Mouse (Mus musculus) intestine, embryonic 14.5 days (tissue): ENCODE measurements around the gene Fam214a. TPM values are rescaled to one million over a fixed set of nuclear protein-coding genes. Genes with fewer than 3 reads are reported as not detected.

ENCODE experiments used
- ATAC-seq: fragments of 200-750 bp; cut with Nextera tagmentation; replicated peaks from 2 replicates; pipeline ENCODE4 v1.8.0; 2017; ENCODE audit warnings: low read depth, moderate number of reproducible peaks, moderate TSS enrichment, moderate library complexity; ENCODE audit not compliant: low FRiP score, low TSS enrichment
- DNase-seq: peaks from one replicate; pipeline ENCODE4 v3.0.0-alpha.2; 2018; ENCODE audit warnings: low spot score
- H3K27ac ChIP-seq: fragments of 300-500 bp; sonication (generic); 2 replicates; pipeline ENCODE4 v1.5.1; 2014; ENCODE audit warnings: low read depth, mild to moderate bottlenecking, control low read depth
- H3K27me3 ChIP-seq: fragments of 300-500 bp; sonication (generic); replicated peaks from 2 replicates; pipeline ENCODE4 v1.6.1; 2014; ENCODE audit warnings: low read length, control low read depth; ENCODE audit not compliant: control insufficient read depth, insufficient read depth
- H3K36me3 ChIP-seq: fragments of 300-500 bp; sonication (generic); 2 replicates; pipeline ENCODE4 v1.6.1; 2014; ENCODE audit warnings: low read length, control low read depth; ENCODE audit not compliant: control insufficient read depth, insufficient read depth
- H3K4me1 ChIP-seq: fragments of 300-500 bp; sonication (generic); replicated peaks from 2 replicates; pipeline ENCODE4 v1.6.1; 2014; ENCODE audit warnings: low read length, control low read depth, mixed read lengths; ENCODE audit not compliant: control insufficient read depth, insufficient read depth
- H3K4me2 ChIP-seq: fragments of 300-500 bp; sonication (generic); 2 replicates; pipeline ENCODE4 v1.6.1; 2014; ENCODE audit warnings: low read length
- H3K4me3 ChIP-seq: fragments of 300-500 bp; sonication (generic); 2 replicates; pipeline ENCODE4 v1.5.1; 2014; ENCODE audit warnings: low read depth, low read length, control low read depth, mixed read lengths
- H3K9ac ChIP-seq: fragments of 300-500 bp; sonication (generic); 2 replicates; pipeline ENCODE4 v1.6.1; 2014; ENCODE audit warnings: mild to moderate bottlenecking, low read length
- H3K9me3 ChIP-seq: fragments of 300-500 bp; sonication (generic); 2 replicates; pipeline ENCODE4 v1.6.1; 2016; ENCODE audit warnings: low read length, control low read depth; ENCODE audit not compliant: control insufficient read depth
- WGBS: fragments of 180-500 bp; shearing (Covaris S2); extraction: QIAGEN DNeasy Blood & Tissue Kit; methylation state at CpG from one replicate; pipeline ENCODE4 v1.1.7; 2014; 5-methylcytosine and 5-hydroxymethylcytosine counted together
- polyA plus RNA-seq: library from polyadenylated mRNA; unstranded; fragments of >200 nt; fragmentation: Nextera tagmentation; extraction: Ambion mirVana; gene quantifications from 2 replicates; pipeline ENCODE4 v1.2.1, GENCODE M21; 2014

Gene Fam214a
- polyA plus RNA-seq, 1 experiment from 2014 or later: 8.9 TPM

DNA sequence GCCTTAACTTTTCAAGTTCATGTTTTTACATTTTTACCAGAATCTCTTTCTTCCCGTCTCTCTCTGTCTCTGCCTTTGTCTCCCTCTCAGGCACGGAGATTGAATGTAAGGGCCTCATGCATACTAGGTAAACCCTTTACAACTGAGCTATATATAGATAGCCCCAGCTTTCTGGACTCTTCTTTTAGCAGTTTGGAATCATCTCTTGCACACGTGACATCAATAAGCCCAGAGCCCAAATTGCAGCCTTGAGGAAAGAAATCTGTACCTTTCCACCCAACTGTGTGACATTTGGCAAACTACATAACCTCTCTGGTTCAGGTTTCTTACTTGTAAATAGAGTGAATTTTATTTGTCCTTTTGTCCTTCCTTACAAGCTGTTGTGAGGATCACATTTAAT lies 119.7 kb downstream of the Fam214a start:
- DNase-seq: no peak
- Histone ChIP-seq H3K9ac (peak overlapping the region; percentile 71; the same call in 1 of the 2 replicates), H3K27me3 (no peaks in the 10 kb centered on the region)

DNA sequence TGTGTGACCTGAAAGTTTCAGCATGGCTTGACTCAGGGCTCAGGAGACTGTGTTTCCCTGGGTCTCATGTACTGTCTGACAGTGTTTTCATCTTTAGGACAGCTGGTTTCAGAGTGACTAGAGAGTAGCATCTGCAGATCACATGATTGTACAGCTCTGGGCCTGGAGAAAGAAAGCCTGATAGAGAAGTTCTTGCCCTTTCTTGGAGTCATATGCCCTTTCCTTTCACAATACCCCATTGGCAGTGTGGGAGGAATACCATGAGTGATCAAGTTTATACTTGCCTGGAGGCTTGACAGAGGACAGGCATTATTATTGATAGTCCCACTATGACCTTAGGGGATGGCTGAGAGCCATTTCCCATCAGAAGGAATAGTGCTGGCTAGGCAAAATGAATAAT lies 124.5 kb downstream of the Fam214a start:
- DNase-seq (no peak), ATAC-seq (no peak)
- no peak overlapping the region for H3K4me2 ChIP-seq
- H3K4me1 ChIP-seq: peaks cover 3% of the 10 kb centered on the region; the same call in 1 of the 2 replicates
- H3K27me3 ChIP-seq: no peaks in the 10 kb centered on the region
- H3K27ac ChIP-seq: no peak overlapping the region
- no peak overlapping the region for H3K4me3 ChIP-seq
- H3K9me3 ChIP-seq: no peaks in the 10 kb centered on the region
- H3K36me3 ChIP-seq: no peaks in the 10 kb centered on the region
- H3K9ac ChIP-seq: no peak overlapping the region

More for the DNA sequence above, 119.7 kb downstream of the Fam214a start:
- WGBS: 32% methylated on average over 3 of the region's 3 CpGs
- Histone ChIP-seq H3K9me3 (no peaks in the 10 kb centered on the region), H3K4me3 (peak overlapping the region; percentile 66), H3K27ac (no peak overlapping the region), H3K36me3 (no peaks in the 10 kb centered on the region), H3K4me2 (peak overlapping the region; percentile 85), H3K4me1 (peaks cover 7% of the 10 kb centered on the region; the same call in 1 of the 2 replicates)
- ATAC-seq: no peak

Other genes with a start within 250 kb of the Fam214a start
- 0.47 and 2.0 TPM in 2 replicates for gene Onecut1, start 91.0 kb upstream of the Fam214a start, polyA plus RNA-seq
- gene Arpp19, start 84.7 kb downstream of the Fam214a start, polyA plus RNA-seq: 306 and 313 TPM in 2 replicates
- 13.1 and 14.6 TPM in 2 replicates for gene Myo5a, start 118.1 kb downstream of the Fam214a start, polyA plus RNA-seq